Mouse (Mus musculus): ENCODE measurements around the gene Olfr1031. TPM values are rescaled to one million over a fixed set of nuclear protein-coding genes. Genes with fewer than 3 reads are reported as not detected.

Olfr1031 gene
- not detected for polyA plus RNA-seq (2014; fragmentation: Illumina TruSeq; extraction: RNeasy Lipid Tissue Mini Kit (QIAGEN cat#74804); ENCODE audit: low read depth, low replicate concordance)

DNA sequence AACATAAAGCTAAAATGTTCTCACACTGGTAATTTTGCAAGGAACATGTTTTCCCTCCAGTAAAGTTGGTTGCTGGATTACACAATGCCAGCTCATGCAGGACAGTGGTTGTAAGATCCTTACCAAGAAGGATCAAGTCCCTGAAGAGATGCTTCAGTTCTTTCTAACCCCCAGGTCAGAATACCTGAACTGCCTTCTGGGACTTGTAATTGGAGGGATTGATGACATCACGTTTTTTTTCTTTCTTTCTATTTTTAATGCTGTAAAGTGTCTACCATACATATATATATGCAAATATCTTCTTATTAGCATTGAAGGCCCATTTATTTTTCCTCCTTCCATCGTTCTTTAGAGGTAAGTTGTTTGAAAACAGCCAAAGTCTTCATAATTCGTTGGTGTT is at the start of gene Olfr1031:
Gene Olfr1031 (plus strand): TSS at position 301 of the 400 bp plus-strand sequence.

DNA sequence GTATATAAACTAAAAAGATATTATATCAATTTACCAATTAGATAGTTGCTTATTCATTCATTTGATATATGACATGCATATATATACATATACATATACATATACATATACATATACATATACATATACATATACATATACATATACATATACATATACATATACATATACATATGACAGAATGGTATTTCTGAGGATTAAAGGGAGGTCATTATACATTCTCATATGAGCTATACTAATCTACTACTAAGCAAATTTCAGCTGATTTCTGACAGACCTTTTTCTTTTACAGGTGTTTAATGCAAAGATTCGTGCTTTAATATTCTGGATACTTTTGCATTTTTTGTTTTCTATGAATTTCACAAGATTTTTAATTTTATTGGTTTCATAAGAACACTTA is 40.0 kb upstream of the Olfr1031 start, which contains the start of gene Olfr1028:
Gene Olfr1028 (plus strand): TSS at position 301 of the 400 bp plus-strand sequence.

DNA sequence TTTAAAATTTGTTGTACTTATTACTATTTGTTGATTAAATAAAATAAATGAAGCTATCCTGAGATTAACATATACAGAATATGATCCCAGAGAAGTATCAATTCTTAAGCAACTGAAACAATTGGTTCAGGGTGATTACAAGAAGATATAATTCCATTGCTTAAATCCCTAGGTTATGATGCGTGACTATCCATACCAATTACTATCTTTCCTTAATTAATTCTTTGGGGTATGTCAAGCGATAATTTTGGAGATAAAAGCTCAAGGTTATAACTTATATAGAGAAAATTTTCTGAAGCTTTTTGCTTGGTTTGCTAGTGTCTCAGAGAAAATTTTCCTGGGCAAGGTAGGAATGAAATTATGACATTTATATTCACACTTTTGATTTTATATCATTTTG is 16.5 kb upstream of the Olfr1031 start, which contains the start of gene Olfr1029:
Gene Olfr1029 (plus strand): TSS at position 301 of the 400 bp plus-strand sequence.

DNA sequence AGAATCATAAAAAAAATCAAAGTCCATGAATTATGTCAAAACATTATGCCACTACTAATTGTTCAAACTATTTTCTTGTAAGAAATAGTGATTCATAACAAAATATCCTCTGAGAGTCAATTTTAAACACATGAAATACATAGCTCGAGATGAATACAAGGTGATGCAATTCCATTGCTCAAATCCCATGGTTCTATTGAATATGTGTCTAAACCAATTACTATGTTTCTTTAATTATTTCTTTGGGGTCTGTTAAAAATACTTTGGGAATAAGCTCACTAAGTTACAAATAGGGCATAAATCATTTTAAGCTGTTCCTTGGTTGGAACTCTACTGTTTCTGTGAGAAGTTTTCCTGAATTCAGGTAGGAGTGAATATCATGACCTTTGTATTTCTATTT is 11.1 kb upstream of the Olfr1031 start, which contains the start of gene Olfr1030:
Gene Olfr1030 (plus strand): TSS at position 301 of the 400 bp plus-strand sequence.

DNA sequence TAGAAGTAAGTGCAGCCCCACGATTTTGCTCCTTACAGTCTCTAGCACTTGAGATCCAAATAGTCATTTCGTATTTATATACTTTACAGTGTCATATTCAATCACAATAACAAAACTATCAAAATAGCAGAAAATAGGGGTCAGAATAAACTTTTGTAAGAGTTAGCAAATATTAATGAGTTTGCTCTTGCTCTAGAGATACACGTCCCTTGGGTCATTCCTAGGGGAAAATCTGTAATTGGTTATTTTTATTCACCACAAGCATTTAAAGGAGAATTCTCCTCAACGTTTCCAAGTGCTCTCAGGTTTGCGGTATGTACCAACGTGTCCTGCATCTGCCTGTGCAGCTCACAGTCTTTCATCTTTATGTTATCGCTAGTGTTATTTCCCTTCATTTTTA is 15.1 kb downstream of the Olfr1031 start, which contains the start of gene Olfr1032:
Gene Olfr1032 (plus strand): TSS at position 301 of the 400 bp plus-strand sequence.

DNA sequence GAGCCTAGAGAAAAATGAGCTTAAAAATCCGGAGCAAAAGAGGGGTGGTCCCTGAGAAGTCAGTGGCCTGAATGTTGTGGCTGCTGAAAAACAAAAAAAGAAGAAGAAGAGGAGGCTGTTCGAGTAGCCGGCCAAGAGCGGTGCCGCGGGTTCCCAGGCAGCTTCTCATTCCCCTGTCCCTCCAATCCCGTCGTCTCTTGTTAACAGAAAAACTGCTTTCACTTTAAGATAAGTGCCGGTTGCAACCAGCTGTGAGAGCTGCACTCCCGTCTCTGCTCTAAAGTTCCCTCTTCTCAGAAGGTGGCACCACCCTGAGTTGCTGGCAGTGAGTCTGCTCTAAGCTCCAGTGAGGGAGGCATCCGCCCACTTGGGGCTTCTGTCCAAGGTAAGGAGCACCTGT is 30.3 kb downstream of the Olfr1031 start, which contains the start of gene Olfr1033:
Gene Olfr1033 (plus strand): TSS at position 228 of the 400 bp plus-strand sequence.

Other genes with a start within 250 kb of the Olfr1031 start
- not detected for gene Olfr1012, start 227.5 kb upstream of the Olfr1031 start, polyA plus RNA-seq (2014; fragmentation: Illumina TruSeq; extraction: RNeasy Lipid Tissue Mini Kit (QIAGEN cat#74804); ENCODE audit: low read depth, low replicate concordance)
- 0.47 TPM for gene Olfr1013, start 223.2 kb upstream of the Olfr1031 start, polyA plus RNA-seq (2014; fragmentation: Illumina TruSeq; extraction: RNeasy Lipid Tissue Mini Kit (QIAGEN cat#74804); ENCODE audit: low read depth, low replicate concordance)
- not detected for gene Olfr1014, start 217.6 kb upstream of the Olfr1031 start, polyA plus RNA-seq (2014; fragmentation: Illumina TruSeq; extraction: RNeasy Lipid Tissue Mini Kit (QIAGEN cat#74804); ENCODE audit: low read depth, low replicate concordance)
- not detected for gene Olfr1015, start 208.3 kb upstream of the Olfr1031 start, polyA plus RNA-seq (2014; fragmentation: Illumina TruSeq; extraction: RNeasy Lipid Tissue Mini Kit (QIAGEN cat#74804); ENCODE audit: low read depth, low replicate concordance)
- not detected for gene Olfr1016, start 187.8 kb upstream of the Olfr1031 start, polyA plus RNA-seq (2014; fragmentation: Illumina TruSeq; extraction: RNeasy Lipid Tissue Mini Kit (QIAGEN cat#74804); ENCODE audit: low read depth, low replicate concordance)
- not detected for gene Olfr1018, start 171.8 kb upstream of the Olfr1031 start, polyA plus RNA-seq (2014; fragmentation: Illumina TruSeq; extraction: RNeasy Lipid Tissue Mini Kit (QIAGEN cat#74804); ENCODE audit: low read depth, low replicate concordance)
- gene Olfr1019, start 144.8 kb upstream of the Olfr1031 start, polyA plus RNA-seq (2014; fragmentation: Illumina TruSeq; extraction: RNeasy Lipid Tissue Mini Kit (QIAGEN cat#74804); ENCODE audit: low read depth, low replicate concordance): not detected
- gene Olfr1020, start 143.3 kb upstream of the Olfr1031 start, polyA plus RNA-seq (2014; fragmentation: Illumina TruSeq; extraction: RNeasy Lipid Tissue Mini Kit (QIAGEN cat#74804); ENCODE audit: low read depth, low replicate concordance): not detected
- gene Olfr1022, start 121.7 kb upstream of the Olfr1031 start, polyA plus RNA-seq (2014; fragmentation: Illumina TruSeq; extraction: RNeasy Lipid Tissue Mini Kit (QIAGEN cat#74804); ENCODE audit: low read depth, low replicate concordance): not detected
- gene Olfr1023, start 104.7 kb upstream of the Olfr1031 start, polyA plus RNA-seq (2014; fragmentation: Illumina TruSeq; extraction: RNeasy Lipid Tissue Mini Kit (QIAGEN cat#74804); ENCODE audit: low read depth, low replicate concordance): not detected
- gene Olfr1024, start 85.3 kb upstream of the Olfr1031 start, polyA plus RNA-seq (2014; fragmentation: Illumina TruSeq; extraction: RNeasy Lipid Tissue Mini Kit (QIAGEN cat#74804); ENCODE audit: low read depth, low replicate concordance): not detected
- gene Olfr1025-ps1, start 75.1 kb upstream of the Olfr1031 start, polyA plus RNA-seq (2014; fragmentation: Illumina TruSeq; extraction: RNeasy Lipid Tissue Mini Kit (QIAGEN cat#74804); ENCODE audit: low read depth, low replicate concordance): not detected
- gene Olfr1026, start 68.7 kb upstream of the Olfr1031 start, polyA plus RNA-seq (2014; fragmentation: Illumina TruSeq; extraction: RNeasy Lipid Tissue Mini Kit (QIAGEN cat#74804); ENCODE audit: low read depth, low replicate concordance): not detected
- gene Olfr1028, start 39.9 kb upstream of the Olfr1031 start, polyA plus RNA-seq (2014; fragmentation: Illumina TruSeq; extraction: RNeasy Lipid Tissue Mini Kit (QIAGEN cat#74804); ENCODE audit: low read depth, low replicate concordance): not detected
- 0.17 TPM for gene Olfr1029, start 16.4 kb upstream of the Olfr1031 start, polyA plus RNA-seq (2014; fragmentation: Illumina TruSeq; extraction: RNeasy Lipid Tissue Mini Kit (QIAGEN cat#74804); ENCODE audit: low read depth, low replicate concordance)
- gene Olfr1030, start 11.0 kb upstream of the Olfr1031 start, polyA plus RNA-seq (2014; fragmentation: Illumina TruSeq; extraction: RNeasy Lipid Tissue Mini Kit (QIAGEN cat#74804); ENCODE audit: low read depth, low replicate concordance): not detected
- not detected for gene Olfr1032, start 15.2 kb downstream of the Olfr1031 start, polyA plus RNA-seq (2014; fragmentation: Illumina TruSeq; extraction: RNeasy Lipid Tissue Mini Kit (QIAGEN cat#74804); ENCODE audit: low read depth, low replicate concordance)
- gene Olfr1033, start 30.3 kb downstream of the Olfr1031 start, polyA plus RNA-seq (2014; fragmentation: Illumina TruSeq; extraction: RNeasy Lipid Tissue Mini Kit (QIAGEN cat#74804); ENCODE audit: low read depth, low replicate concordance): 12.2 TPM
- gene Olfr1034, start 55.6 kb downstream of the Olfr1031 start, polyA plus RNA-seq (2014; fragmentation: Illumina TruSeq; extraction: RNeasy Lipid Tissue Mini Kit (QIAGEN cat#74804); ENCODE audit: low read depth, low replicate concordance): 2.3 TPM
- gene Olfr1036, start 83.7 kb downstream of the Olfr1031 start, polyA plus RNA-seq (2014; fragmentation: Illumina TruSeq; extraction: RNeasy Lipid Tissue Mini Kit (QIAGEN cat#74804); ENCODE audit: low read depth, low replicate concordance): not detected
- gene Olfr1037, start 97.1 kb downstream of the Olfr1031 start, polyA plus RNA-seq (2014; fragmentation: Illumina TruSeq; extraction: RNeasy Lipid Tissue Mini Kit (QIAGEN cat#74804); ENCODE audit: low read depth, low replicate concordance): not detected
- not detected for gene Olfr1039, start 145.6 kb downstream of the Olfr1031 start, polyA plus RNA-seq (2014; fragmentation: Illumina TruSeq; extraction: RNeasy Lipid Tissue Mini Kit (QIAGEN cat#74804); ENCODE audit: low read depth, low replicate concordance)
- gene Olfr1040, start 156.4 kb downstream of the Olfr1031 start, polyA plus RNA-seq (2014; fragmentation: Illumina TruSeq; extraction: RNeasy Lipid Tissue Mini Kit (QIAGEN cat#74804); ENCODE audit: low read depth, low replicate concordance): not detected
- gene Olfr1042, start 171.5 kb downstream of the Olfr1031 start, polyA plus RNA-seq (2014; fragmentation: Illumina TruSeq; extraction: RNeasy Lipid Tissue Mini Kit (QIAGEN cat#74804); ENCODE audit: low read depth, low replicate concordance): not detected
- not detected for gene Olfr1043, start 177.2 kb downstream of the Olfr1031 start, polyA plus RNA-seq (2014; fragmentation: Illumina TruSeq; extraction: RNeasy Lipid Tissue Mini Kit (QIAGEN cat#74804); ENCODE audit: low read depth, low replicate concordance)
- gene Olfr1044, start 187.5 kb downstream of the Olfr1031 start, polyA plus RNA-seq (2014; fragmentation: Illumina TruSeq; extraction: RNeasy Lipid Tissue Mini Kit (QIAGEN cat#74804); ENCODE audit: low read depth, low replicate concordance): not detected
- not detected for gene Olfr52, start 195.4 kb downstream of the Olfr1031 start, polyA plus RNA-seq (2014; fragmentation: Illumina TruSeq; extraction: RNeasy Lipid Tissue Mini Kit (QIAGEN cat#74804); ENCODE audit: low read depth, low replicate concordance)
- gene Olfr1045, start 212.7 kb downstream of the Olfr1031 start, polyA plus RNA-seq (2014; fragmentation: Illumina TruSeq; extraction: RNeasy Lipid Tissue Mini Kit (QIAGEN cat#74804); ENCODE audit: low read depth, low replicate concordance): not detected
- gene Olfr1046, start 229.0 kb downstream of the Olfr1031 start, polyA plus RNA-seq (2014; fragmentation: Illumina TruSeq; extraction: RNeasy Lipid Tissue Mini Kit (QIAGEN cat#74804); ENCODE audit: low read depth, low replicate concordance): not detected
- gene Olfr1047, start 241.1 kb downstream of the Olfr1031 start, polyA plus RNA-seq (2014; fragmentation: Illumina TruSeq; extraction: RNeasy Lipid Tissue Mini Kit (QIAGEN cat#74804); ENCODE audit: low read depth, low replicate concordance): not detected
- gene Olfr1048, start 250.0 kb downstream of the Olfr1031 start, polyA plus RNA-seq (2014; fragmentation: Illumina TruSeq; extraction: RNeasy Lipid Tissue Mini Kit (QIAGEN cat#74804); ENCODE audit: low read depth, low replicate concordance): not detected

All from adrenal gland, adult 10 weeks (tissue).